Mouse (Mus musculus) thymus, postnatal 10 days (tissue): Measurements from ENCODE around the gene N4bp3.

Source experiments
- DNase-seq, 2 experiments: peaks; one replicate each; pipeline ENCODE4 v3.0.0; 2021; ENCODE audit warnings: low spot score in 2 of 2

N4bp3 gene

GRCm38 (mm10) chr11:51597553-51597952 lies 53.1 kb downstream of the N4bp3 start:
- DNase-seq: no peak

GRCm38 (mm10) chr11:51595459-51596083 lies 55.1 kb downstream of the N4bp3 start:
- no peak for DNase-seq

- no peak for DNase-seq
Measured at GRCm38 (mm10) chr11:51594715-51595350, 55.8 kb downstream of the N4bp3 start.

- DNase-seq: no peak
Measured at GRCm38 (mm10) chr11:51593849-51594248, 56.8 kb downstream of the N4bp3 start.

GRCm38 (mm10) chr11:51593368-51593767 lies 57.3 kb downstream of the N4bp3 start:
- DNase-seq: no peak
